Comparison of ENCODE assay signal across 10 mouse cellular contexts in the genomic region with DNA sequence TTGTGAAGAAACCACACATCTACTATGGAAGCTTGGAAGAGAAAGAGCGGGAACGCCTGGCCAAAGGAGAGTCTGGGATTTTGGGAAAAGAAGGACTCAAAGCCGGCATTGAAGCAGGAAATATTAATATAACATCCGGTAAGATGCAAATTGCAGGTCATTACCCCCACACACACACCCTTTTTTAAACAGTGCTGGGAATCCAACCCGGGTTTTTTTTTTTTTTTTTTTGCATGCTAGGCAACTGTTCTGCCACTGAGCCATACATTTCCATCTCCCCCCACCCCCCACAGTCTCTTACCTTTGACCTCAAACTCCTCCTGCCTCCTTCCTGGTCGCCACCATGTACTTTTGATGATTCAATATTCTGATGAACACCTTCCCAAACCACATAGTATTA. TPM values are rescaled to one million over a fixed set of nuclear protein-coding genes. Genes with fewer than 3 reads are reported as not detected.
DNase-seq lines count a peak whose midpoint lies in the region; ATAC-seq and TF ChIP-seq lines count a peak whose summit lies in the region.
"Had no signal": no experiment of that assay in that cellular context is flagged by ENCODE, and none has a peak within 500 bp of the region (broad histone marks: within the 10 kb centered on the region; RNA-seq: fewer than 3 reads in every experiment).

No protein-coding gene starts in this region.

- no peak for DNase-seq in gastrocnemius, adult 2 months
- no peak for DNase-seq in gastrocnemius, postnatal 10 days
- DNase-seq in forebrain, embryonic 14.5 days (ENCODE audit: low spot score) = no peak
- DNase-seq in adrenal gland, adult (ENCODE audit: inconsistent age in 2 of 2, low spot score in 1 of 2) = no peak
- DNase-seq: thymus, adult 18-20 months had no signal

- H3K9me3 ChIP-seq in forebrain, embryonic 14.5 days (replicated peaks; ENCODE audit: control insufficient read depth, low read length) = no peaks in the 10 kb centered on the region
- no peaks in the 10 kb centered on the region for H3K9me3 ChIP-seq in liver, embryonic 16.5 days (replicated peaks; ENCODE audit: control insufficient read depth, low read length)

- 34% methylated on average over 6 of the region's 6 CpGs for WGBS in forebrain, embryonic 14.5 days
- WGBS in liver, embryonic 16.5 days (ENCODE audit: insufficient replicate concordance) = 19% methylated on average over 6 of the region's 6 CpGs

- H3K36me3 ChIP-seq in C2C12 (ENCODE audit: control insufficient read depth, insufficient read depth) = peaks cover 41% of the 10 kb centered on the region
- peaks cover 38% of the 10 kb centered on the region for H3K36me3 ChIP-seq in forebrain, embryonic 14.5 days (ENCODE audit: control insufficient read depth, insufficient read depth, low read length)
- peaks cover 14% of the 10 kb centered on the region for H3K36me3 ChIP-seq in liver, embryonic 16.5 days (ENCODE audit: control insufficient read depth, insufficient read depth)

- H3K27ac ChIP-seq in gastrocnemius, adult 2 months = peak overlapping the region; percentile 97
- no peak overlapping the region for H3K27ac ChIP-seq in forebrain, embryonic 14.5 days (ENCODE audit: low read depth, low read length)
- H3K27ac ChIP-seq in liver, embryonic 16.5 days (ENCODE audit: low read length) = peak overlapping the region; percentile 85

- H3K79me3 ChIP-seq in C2C12 (ENCODE audit: low read depth) = peaks cover 53% of the 10 kb centered on the region

- H3K27me3 ChIP-seq in C2C12 (ENCODE audit: control insufficient read depth, insufficient read depth, insufficient read length) = no peaks in the 10 kb centered on the region
- no peaks in the 10 kb centered on the region for H3K27me3 ChIP-seq in forebrain, embryonic 14.5 days (replicated peaks; ENCODE audit: control insufficient read depth, insufficient read depth, low read length)
- H3K27me3 ChIP-seq in liver, embryonic 16.5 days (ENCODE audit: control insufficient read depth, insufficient read depth, low read depth, low read length) = no peaks in the 10 kb centered on the region

- peaks cover 23% of the 10 kb centered on the region for H3K4me1 ChIP-seq in forebrain, embryonic 14.5 days (ENCODE audit: control insufficient read depth, insufficient read depth, low read length)
- H3K4me1 ChIP-seq in liver, embryonic 16.5 days (ENCODE audit: control insufficient read depth, low read depth, low read length) = peaks cover 20% of the 10 kb centered on the region

- peak overlapping the region; percentile 82 for H3K9ac ChIP-seq in forebrain, embryonic 14.5 days (ENCODE audit: low read length)
- H3K9ac ChIP-seq in liver, embryonic 16.5 days (ENCODE audit: low read depth, low read length) = peak overlapping the region; percentile 89

- H3ac ChIP-seq in C2C12 (ENCODE audit: control insufficient read depth, insufficient read length, low read depth) = peak overlapping the region; percentile 93

- intact Hi-C loops in gastrocnemius, adult 2 months (cut with DNase I) = loop anchor here (2.0 to 5.0 kb wide), 4 partner anchors 47 to 113 kb away; a partner anchor contains a TSS

- H3K4me2 ChIP-seq in forebrain, embryonic 14.5 days (ENCODE audit: low read length) = peak overlapping the region; percentile 74
- H3K4me2 ChIP-seq in liver, embryonic 16.5 days (ENCODE audit: low read depth, low read length) = peak overlapping the region; percentile 70

- TF ChIP-seq CTCF in gastrocnemius, adult 2 months (IDR thresholded peaks at IDR 0.05) = no peak
- TF ChIP-seq CTCF in C2C12 (IDR thresholded peaks at IDR 0.05; ENCODE audit: control insufficient read depth, insufficient read depth, insufficient read length) = no peak

- peaks cover 66% of the 10 kb centered on the region for H3K79me2 ChIP-seq in C2C12 (ENCODE audit: control insufficient read depth, insufficient read depth)

- peak overlapping the region; percentile 91 for H3K4me3 ChIP-seq in gastrocnemius, adult 2 months
- peak overlapping the region; percentile 56 for H3K4me3 ChIP-seq in C2C12 (ENCODE audit: insufficient read depth, poor library complexity, severe bottlenecking)
- H3K4me3 ChIP-seq in forebrain, embryonic 14.5 days (ENCODE audit: low read depth, low read length) = peak overlapping the region; percentile 64
- peak overlapping the region; percentile 81 for H3K4me3 ChIP-seq in liver, embryonic 16.5 days (ENCODE audit: low read depth, low read length)

- ATAC-seq in forebrain, embryonic 14.5 days = no peak
- ATAC-seq in liver, embryonic 16.5 days (ENCODE audit: low read depth) = no peak
- no peak for ATAC-seq in inflammation-experienced regulatory T-cells, adult 6 months
- no peak for ATAC-seq in megakaryocyte-erythroid progenitor cell, adult 5-6 weeks (replicated peaks; ENCODE audit: low FRiP score, low TSS enrichment, poor library complexity, severe bottlenecking)

TF ChIP-seq in C2C12, 6 proteins besides CTCF, POLR2A, EP300 and RAD21:
- TF ChIP-seq USF1 (IDR thresholded peaks at IDR 0.05; ENCODE audit: low read depth) = no peak
- TF ChIP-seq CEBPB (IDR thresholded peaks at IDR 0.05; ENCODE audit: low read depth) = no peak
- no peak for TF ChIP-seq MYOG (IDR thresholded peaks at IDR 0.05; ENCODE audit: control insufficient read depth, extremely low read depth, insufficient read length)
- TF ChIP-seq MAX (IDR thresholded peaks at IDR 0.05) = no peak
- no peak for TF ChIP-seq MYOD1 (IDR thresholded peaks at IDR 0.05; ENCODE audit: control insufficient read depth, insufficient read length, low read depth)
- TF ChIP-seq FOSL1 (IDR thresholded peaks at IDR 0.05; ENCODE audit: insufficient read depth, low read length, poor library complexity, severe bottlenecking) = no peak
TF ChIP-seq in C2C12: peak in this region for 0.

RNA-seq across cellular contexts. Expression of a gene that starts 1.0 kb away (rescaled TPM):
- 10 to 100 TPM; 15.8 to 17.5 TPM for total RNA-seq in gastrocnemius, adult 2 months (2021)
- 10 to 100 TPM; 13.5 to 13.6 TPM for total RNA-seq in gastrocnemius, postnatal 10 days (2021)
- polyA plus RNA-seq in C2C12 (2012; fragmentation: generic; extraction: Trizol) = 11.3 TPM
- polyA plus RNA-seq in forebrain, embryonic 14.5 days (2014; fragmentation: Nextera tagmentation; extraction: Ambion mirVana) = 16.4 and 16.6 TPM in 2 replicates
- 8.4 and 9.8 TPM in 2 replicates for polyA plus RNA-seq in liver, embryonic 16.5 days (2015; fragmentation: Nextera tagmentation; extraction: Ambion mirVana)
- 10 to 100 TPM; 17.8 to 22.8 (median 20.7) TPM for polyA plus RNA-seq in inflammation-experienced regulatory T-cells, adult 6 months (2017; shearing (Covaris generic))
- 18.3 and 29.0 TPM in 2 replicates for total RNA-seq in megakaryocyte-erythroid progenitor cell, adult 5-6 weeks (2014; fragmentation: Nextera tagmentation)
- total RNA-seq in megakaryocyte-erythroid progenitor cell, adult 5-6 weeks (2017) = 22.0 and 25.4 TPM in 2 replicates

RNA-seq across cellular contexts. Expression of a gene that starts 1.2 kb away (rescaled TPM):
- 10 to 100 TPM; 46.8 to 50.0 TPM for total RNA-seq in gastrocnemius, adult 2 months (2021)
- 10 to 100 TPM; 53.5 to 59.4 TPM for total RNA-seq in gastrocnemius, postnatal 10 days (2021)
- polyA plus RNA-seq in C2C12 (2012; fragmentation: generic; extraction: Trizol) = 70.2 TPM
- polyA plus RNA-seq in forebrain, embryonic 14.5 days (2014; fragmentation: Nextera tagmentation; extraction: Ambion mirVana) = 140 and 149 TPM in 2 replicates
- polyA plus RNA-seq in liver, embryonic 16.5 days (2015; fragmentation: Nextera tagmentation; extraction: Ambion mirVana) = 52.4 and 55.5 TPM in 2 replicates
- 10 to 100 TPM; 67.8 to 86.2 (median 80.3) TPM for polyA plus RNA-seq in inflammation-experienced regulatory T-cells, adult 6 months (2017; shearing (Covaris generic))
- total RNA-seq in megakaryocyte-erythroid progenitor cell, adult 5-6 weeks (2014; fragmentation: Nextera tagmentation) = 115 and 170 TPM in 2 replicates
- 121 and 186 TPM in 2 replicates for total RNA-seq in megakaryocyte-erythroid progenitor cell, adult 5-6 weeks (2017)

RNA-seq across cellular contexts. Expression of a gene that starts 25.4 kb away (rescaled TPM):
- not detected for total RNA-seq in gastrocnemius, adult 2 months (2021)
- total RNA-seq in gastrocnemius, postnatal 10 days (2021) = not detected
- 0.84 TPM for polyA plus RNA-seq in C2C12 (2012; fragmentation: generic; extraction: Trizol)
- not detected in 2 replicates for polyA plus RNA-seq in forebrain, embryonic 14.5 days (2014; fragmentation: Nextera tagmentation; extraction: Ambion mirVana)
- polyA plus RNA-seq in liver, embryonic 16.5 days (2015; fragmentation: Nextera tagmentation; extraction: Ambion mirVana) = not detected in 2 replicates
- polyA plus RNA-seq in inflammation-experienced regulatory T-cells, adult 6 months (2017; shearing (Covaris generic)) = not detected
- total RNA-seq in megakaryocyte-erythroid progenitor cell, adult 5-6 weeks (2014; fragmentation: Nextera tagmentation) = not detected in 2 replicates
- total RNA-seq in megakaryocyte-erythroid progenitor cell, adult 5-6 weeks (2017) = not detected in 2 replicates
- total RNA-seq: hematopoietic stem cell, adult 5-6 weeks had no signal

RNA-seq across cellular contexts. Expression of a gene that starts 49.1 kb away (rescaled TPM):
- 10 to 100 TPM in 1 of 2 experiments, 1 to 10 TPM in 1; 9.7 to 12.0 TPM for total RNA-seq in gastrocnemius, adult 2 months (2021)
- 10 to 100 TPM; 12.4 to 16.6 TPM for total RNA-seq in gastrocnemius, postnatal 10 days (2021)
- 17.0 TPM for polyA plus RNA-seq in C2C12 (2012; fragmentation: generic; extraction: Trizol)
- polyA plus RNA-seq in forebrain, embryonic 14.5 days (2014; fragmentation: Nextera tagmentation; extraction: Ambion mirVana) = 43.9 and 44.9 TPM in 2 replicates
- 60.4 and 63.7 TPM in 2 replicates for polyA plus RNA-seq in liver, embryonic 16.5 days (2015; fragmentation: Nextera tagmentation; extraction: Ambion mirVana)
- polyA plus RNA-seq in inflammation-experienced regulatory T-cells, adult 6 months (2017; shearing (Covaris generic)) = 10 to 100 TPM in 1 of 3 experiments, 1 to 10 TPM in 2; 6.4 to 12.8 (median 9.3) TPM
- 19.4 and 22.7 TPM in 2 replicates for total RNA-seq in megakaryocyte-erythroid progenitor cell, adult 5-6 weeks (2014; fragmentation: Nextera tagmentation)
- total RNA-seq in megakaryocyte-erythroid progenitor cell, adult 5-6 weeks (2017) = 19.7 and 21.2 TPM in 2 replicates

RNA-seq across cellular contexts. Expression of a gene that starts 49.3 kb away (rescaled TPM):
- total RNA-seq in gastrocnemius, adult 2 months (2021) = 10 to 100 TPM; 12.6 TPM
- total RNA-seq in gastrocnemius, postnatal 10 days (2021) = 10 to 100 TPM; 18.0 to 22.0 TPM
- polyA plus RNA-seq in C2C12 (2012; fragmentation: generic; extraction: Trizol) = 13.2 TPM
- 15.7 and 18.6 TPM in 2 replicates for polyA plus RNA-seq in forebrain, embryonic 14.5 days (2014; fragmentation: Nextera tagmentation; extraction: Ambion mirVana)
- polyA plus RNA-seq in liver, embryonic 16.5 days (2015; fragmentation: Nextera tagmentation; extraction: Ambion mirVana) = 14.5 and 15.9 TPM in 2 replicates
- 10 to 100 TPM; 32.4 to 50.1 (median 47.2) TPM for polyA plus RNA-seq in inflammation-experienced regulatory T-cells, adult 6 months (2017; shearing (Covaris generic))
- total RNA-seq in megakaryocyte-erythroid progenitor cell, adult 5-6 weeks (2014; fragmentation: Nextera tagmentation) = 29.0 and 33.9 TPM in 2 replicates
- 37.6 and 48.6 TPM in 2 replicates for total RNA-seq in megakaryocyte-erythroid progenitor cell, adult 5-6 weeks (2017)
